Mouse (Mus musculus) forebrain, embryonic 11.5 days (tissue): ENCODE measurements at regions not wholly inside any gene's neighbourhood (a gene's known extent, or its start where the extent isn't known, plus 50 kb on each side); places are given as distances from the start of the nearest gene placed in this dataset.
A peak's percentile ranks its signal among the peaks of the same experiment; 100 is the strongest.

ENCODE experiments used
- ATAC-seq: fragments of 200-750 bp; cut with Nextera tagmentation; replicated peaks from 2 replicates; pipeline ENCODE4 v1.8.0; 2017; ENCODE audit warnings: moderate TSS enrichment; ENCODE audit not compliant: low FRiP score
- DNase-seq: peaks from one replicate; pipeline ENCODE4 v3.0.0-alpha.2; 2017; ENCODE audit warnings: low spot score
- H3K27ac ChIP-seq: fragments of 300-500 bp; sonication (generic); 2 replicates; pipeline ENCODE4 v1.5.1; 2014; ENCODE audit warnings: low read depth, low read length
- H3K27me3 ChIP-seq: fragments of 300-500 bp; sonication (generic); 2 replicates; pipeline ENCODE4 v1.6.1; 2014; ENCODE audit warnings: mild to moderate bottlenecking, low read length, mixed read lengths; ENCODE audit not compliant: control insufficient read depth, insufficient read depth
- H3K36me3 ChIP-seq: fragments of 300-500 bp; sonication (generic); 2 replicates; pipeline ENCODE4 v1.6.1; 2014; ENCODE audit warnings: mild to moderate bottlenecking, low read length, moderate library complexity, mixed read lengths; ENCODE audit not compliant: control insufficient read depth, insufficient read depth
- H3K4me1 ChIP-seq: fragments of 300-500 bp; sonication (generic); replicated peaks from 2 replicates; pipeline ENCODE4 v1.6.1; 2014; ENCODE audit warnings: low read length, mixed read lengths; ENCODE audit not compliant: control insufficient read depth, insufficient read depth
- H3K4me2 ChIP-seq: fragments of 300-500 bp; sonication (generic); 2 replicates; pipeline ENCODE4 v1.6.1; 2014; ENCODE audit warnings: low read depth, mild to moderate bottlenecking, low read length, moderate library complexity, mixed read lengths; ENCODE audit not compliant: severe bottlenecking
- H3K4me3 ChIP-seq: fragments of 300-500 bp; sonication (generic); 2 replicates; pipeline ENCODE4 v1.5.1; 2014; ENCODE audit warnings: low read depth, low read length
- H3K9ac ChIP-seq: fragments of 300-500 bp; sonication (generic); 2 replicates; pipeline ENCODE4 v1.6.1; 2014; ENCODE audit warnings: low read length
- H3K9me3 ChIP-seq: fragments of 300-500 bp; sonication (generic); 2 replicates; pipeline ENCODE4 v1.6.1; 2016; ENCODE audit warnings: low read length, mixed read lengths; ENCODE audit not compliant: control insufficient read depth
- WGBS: fragments of 180-500 bp; shearing (Covaris S2); extraction: QIAGEN DNeasy Blood & Tissue Kit; methylation state at CpG from one replicate; pipeline ENCODE4 v1.1.7; 2014; 5-methylcytosine and 5-hydroxymethylcytosine counted together

- DNase-seq (peak; percentile 87), ATAC-seq (peak; percentile 92)
- H3K9ac ChIP-seq: peak overlapping the region; percentile 36
- no peaks in the 10 kb centered on the region for H3K9me3 ChIP-seq
- peaks cover 28% of the 10 kb centered on the region for H3K4me1 ChIP-seq
- under 1% methylated on average over 25 of the region's 25 CpGs for WGBS
- 0 out of 2 replicates have a peak, but pooled peaks cover 2% of the 10 kb centered on the region for H3K27me3 ChIP-seq
- peak overlapping the region; percentile 11; the same call in 1 of the 2 replicates for H3K4me3 ChIP-seq
- peak overlapping the region; percentile 89 for H3K27ac ChIP-seq
- peak overlapping the region; percentile 56 for H3K4me2 ChIP-seq
- no peaks in the 10 kb centered on the region for H3K36me3 ChIP-seq
Observed at GRCm38 (mm10) chr13:59971231-59972092, 148.5 kb upstream of the Tut7 start.

DNA sequence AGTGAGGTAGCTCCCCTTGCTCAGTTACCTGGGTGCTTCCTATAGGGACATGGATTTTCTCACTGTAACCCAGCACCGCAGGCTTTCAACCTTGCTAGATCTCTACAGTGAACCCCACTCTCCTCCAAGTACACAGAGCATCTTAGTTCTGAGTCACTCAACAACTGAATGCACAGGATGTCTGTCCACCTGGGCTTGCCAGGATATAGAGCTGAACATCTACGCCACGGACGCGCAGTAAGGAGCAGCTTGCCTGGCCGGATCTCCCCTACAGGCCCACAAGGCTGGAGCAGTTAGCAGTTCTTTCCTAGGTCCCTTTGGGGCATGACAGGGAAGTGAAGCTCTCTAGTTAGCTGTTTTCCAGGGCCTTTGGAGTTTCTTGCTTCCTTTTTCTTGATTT is 147.5 kb upstream of the Tut7 start:
- H3K4me3 ChIP-seq: no peak overlapping the region
- peak overlapping the region; percentile 56; the same call in 1 of the 2 replicates for H3K4me2 ChIP-seq
- no peak for ATAC-seq

DNA sequence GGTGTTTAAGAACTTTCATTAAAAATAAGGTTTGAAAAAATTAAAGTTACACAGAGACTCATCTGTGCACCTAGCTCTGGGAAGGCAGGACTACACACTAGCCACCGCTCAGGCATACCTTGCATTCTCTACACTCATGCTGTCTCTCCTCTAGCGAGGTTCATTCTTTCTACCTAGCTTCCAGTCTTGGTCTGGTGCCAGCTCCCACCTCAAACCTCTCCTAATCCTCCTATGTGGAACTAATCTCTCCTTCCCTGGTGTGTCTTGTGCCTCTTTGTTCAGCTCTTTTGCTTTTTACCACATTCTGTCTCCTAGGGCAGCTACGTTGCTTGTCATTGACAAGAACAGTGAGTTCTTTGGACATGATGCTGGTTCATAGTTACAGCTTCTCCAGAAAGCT is 146.5 kb upstream of the Tut7 start:
- Histone ChIP-seq H3K4me2 (no peak overlapping the region), H3K4me3 (no peak overlapping the region), H3K27ac (peak overlapping the region; percentile 87; the same call in 1 of the 2 replicates), H3K27me3 (0 out of 2 replicates have a peak, but pooled peaks cover 2% of the 10 kb centered on the region), H3K9me3 (no peaks in the 10 kb centered on the region), H3K9ac (no peak overlapping the region), H3K4me1 (peaks cover 28% of the 10 kb centered on the region), H3K36me3 (no peaks in the 10 kb centered on the region)
- no peak for ATAC-seq
- no peak for DNase-seq
- 36% methylated on average over 3 of the region's 3 CpGs for WGBS

More for the DNA sequence above, 147.5 kb upstream of the Tut7 start:
- no peaks in the 10 kb centered on the region for H3K9me3 ChIP-seq
- 19% methylated on average over 6 of the region's 6 CpGs for WGBS
- H3K4me1 ChIP-seq: peaks cover 28% of the 10 kb centered on the region
- H3K9ac ChIP-seq: peak overlapping the region; percentile 25; the same call in 1 of the 2 replicates
- 0 out of 2 replicates have a peak, but pooled peaks cover 2% of the 10 kb centered on the region for H3K27me3 ChIP-seq
- no peaks in the 10 kb centered on the region for H3K36me3 ChIP-seq
- peak overlapping the region; percentile 87 for H3K27ac ChIP-seq
- peak; percentile 60 for DNase-seq

DNA sequence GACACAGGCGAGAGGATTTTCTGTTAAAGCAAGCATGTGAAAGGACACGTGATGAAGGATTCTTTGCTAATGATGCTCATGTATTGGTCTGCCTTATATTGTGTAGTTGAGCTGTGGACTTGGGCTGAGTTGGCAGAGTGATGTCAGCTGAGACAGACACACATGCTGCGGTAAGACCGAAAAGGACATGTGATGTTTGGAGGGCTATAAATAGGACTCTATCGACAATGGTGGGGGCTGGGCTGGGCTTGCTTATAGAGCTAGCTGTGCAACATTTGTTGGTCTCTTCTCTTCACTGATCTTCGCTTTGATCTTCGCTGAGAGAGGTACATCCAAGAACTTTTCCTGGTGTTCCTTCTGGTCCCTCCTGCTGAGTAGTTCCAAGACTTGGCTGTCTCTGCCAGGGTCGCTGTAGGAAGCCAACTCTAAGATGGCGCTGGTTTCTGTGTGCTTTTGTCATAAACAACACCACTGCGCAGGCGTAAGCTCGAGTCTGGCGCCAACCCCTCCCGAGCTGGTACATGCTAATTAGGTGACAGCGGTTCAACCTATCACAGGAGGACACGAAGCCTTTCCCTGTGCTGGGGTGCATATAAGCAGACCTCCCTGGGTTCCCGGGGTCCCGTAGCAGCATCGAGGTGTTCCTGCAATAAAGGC is 145.8 kb upstream of the Tut7 start:
- Histone ChIP-seq H3K4me3 (no peak overlapping the region), H3K27ac (no peak overlapping the region), H3K4me2 (no peak overlapping the region), H3K9ac (no peak overlapping the region), H3K36me3 (no peaks in the 10 kb centered on the region), H3K9me3 (no peaks in the 10 kb centered on the region), H3K27me3 (0 out of 2 replicates have a peak, but pooled peaks cover 2% of the 10 kb centered on the region), H3K4me1 (peaks cover 28% of the 10 kb centered on the region)
- WGBS: 89% methylated on average over 19 of the region's 19 CpGs
- no peak for ATAC-seq
- DNase-seq: peak; percentile 44

DNA sequence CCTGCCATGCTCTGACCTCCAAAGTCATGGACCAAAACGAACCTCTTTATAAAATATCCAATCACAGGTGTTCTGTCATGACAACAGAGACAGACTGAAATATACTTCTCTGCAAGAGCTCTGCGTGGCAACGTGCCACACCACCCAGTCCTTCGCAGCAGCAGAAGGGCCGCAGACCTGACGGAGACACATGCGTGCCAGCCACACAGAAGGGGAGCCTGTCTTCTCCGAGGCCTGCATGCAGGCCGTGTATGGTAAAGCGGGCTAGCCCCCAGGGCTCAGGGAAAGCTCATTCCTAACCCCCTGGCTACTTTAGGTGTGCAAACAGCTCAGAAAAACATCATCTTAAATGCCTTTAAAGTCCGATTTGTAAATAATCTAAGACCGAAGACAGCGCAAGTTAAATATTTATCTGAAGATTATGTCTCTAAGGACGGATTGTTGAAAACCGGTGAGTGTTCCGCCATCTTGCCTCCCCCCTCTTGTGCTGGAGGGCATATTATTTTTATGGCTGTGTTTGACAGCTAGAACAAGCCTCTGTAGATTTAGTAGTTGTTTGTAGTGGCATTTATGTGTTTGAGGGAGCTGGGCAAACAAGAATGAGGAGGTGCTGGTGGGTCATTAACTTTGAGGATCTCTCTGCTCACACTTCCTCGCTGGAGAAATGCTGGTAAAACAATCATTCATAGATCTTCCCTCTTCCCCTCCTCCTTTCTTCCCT is 143.7 kb upstream of the Tut7 start:
- H3K36me3 ChIP-seq: no peaks in the 10 kb centered on the region
- H3K4me1 ChIP-seq: peaks cover 21% of the 10 kb centered on the region
- no peaks in the 10 kb centered on the region for H3K27me3 ChIP-seq
- WGBS: 90% methylated on average over 17 of the region's 17 CpGs
- no peak overlapping the region for H3K9ac ChIP-seq
- no peak for DNase-seq
- H3K4me3 ChIP-seq: no peak overlapping the region
- ATAC-seq: no peak
- H3K9me3 ChIP-seq: no peaks in the 10 kb centered on the region
- no peak overlapping the region for H3K27ac ChIP-seq
- no peak overlapping the region for H3K4me2 ChIP-seq

DNA sequence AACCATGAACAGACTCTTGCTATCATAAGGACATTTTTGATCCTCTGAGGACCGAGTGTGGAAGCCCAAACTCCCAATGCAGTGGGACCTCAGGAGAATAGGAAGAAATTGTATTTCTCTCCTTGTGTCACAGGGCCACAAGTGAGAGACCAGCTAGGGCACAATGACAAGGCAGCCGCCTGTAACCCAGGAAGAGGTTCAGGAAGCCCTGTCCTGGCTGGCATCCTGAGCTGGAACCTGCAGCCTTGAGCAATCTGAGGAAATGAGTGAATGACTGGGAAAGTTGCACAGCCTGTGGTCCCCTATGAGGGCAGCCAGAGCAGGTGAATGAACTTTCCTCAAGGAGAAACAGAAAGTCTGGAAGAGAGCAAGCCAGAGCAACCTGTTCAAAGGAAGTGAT is 142.0 kb upstream of the Tut7 start:
- Histone ChIP-seq H3K9me3 (no peaks in the 10 kb centered on the region), H3K4me1 (peaks cover 10% of the 10 kb centered on the region; the same call in 1 of the 2 replicates), H3K4me2 (no peak overlapping the region), H3K36me3 (no peaks in the 10 kb centered on the region), H3K9ac (no peak overlapping the region), H3K4me3 (no peak overlapping the region), H3K27ac (no peak overlapping the region), H3K27me3 (no peaks in the 10 kb centered on the region)
- 93% methylated on average over 2 of the region's 2 CpGs for WGBS
- DNase-seq (no peak), ATAC-seq (no peak)

- ATAC-seq (peak; percentile 71), DNase-seq (peak; percentile 70)
- Histone ChIP-seq H3K4me3 (no peak overlapping the region), H3K4me1 (0 out of 2 replicates have a peak, but pooled peaks cover 2% of the 10 kb centered on the region), H3K27ac (peak overlapping the region; percentile 39; the same call in 1 of the 2 replicates), H3K9me3 (no peaks in the 10 kb centered on the region), H3K4me2 (no peak overlapping the region), H3K27me3 (no peaks in the 10 kb centered on the region), H3K36me3 (no peaks in the 10 kb centered on the region), H3K9ac (no peak overlapping the region)
- whole genome bisulfite sequencing: 57% methylated on average over 21 of the region's 21 CpGs
Observed at GRCm38 (mm10) chr13:59962676-59963664, 140.0 kb upstream of the Tut7 start.
